Mouse (Mus musculus) embryonic facial prominence, embryonic 11.5 days (tissue): Measurements from ENCODE around the gene Trim37. TPM values are rescaled to one million over a fixed set of nuclear protein-coding genes. Genes with fewer than 3 reads are reported as not detected.

Experiments
- ATAC-seq: fragments of 200-750 bp; cut with Nextera tagmentation; replicated peaks from 2 replicates; pipeline ENCODE4 v1.8.0; 2017; ENCODE audit warnings: low read depth; ENCODE audit not compliant: insufficient number of reproducible peaks, low FRiP score, low TSS enrichment
- DNase-seq: peaks from one replicate; pipeline ENCODE4 v3.0.0-alpha.2; 2015; ENCODE audit warnings: low spot score
- H3K27ac ChIP-seq: fragments of 300-500 bp; sonication (generic); replicated peaks from 2 replicates; pipeline ENCODE4 v1.5.1; 2014; ENCODE audit warnings: mild to moderate bottlenecking, low read depth, low read length, control low read depth
- H3K27me3 ChIP-seq: fragments of 300-500 bp; sonication (generic); 2 replicates; pipeline ENCODE4 v1.6.1; 2014; ENCODE audit warnings: mild to moderate bottlenecking, low read length, moderate library complexity, mixed read lengths; ENCODE audit not compliant: control insufficient read depth, insufficient read depth
- H3K36me3 ChIP-seq: fragments of 300-500 bp; sonication (generic); replicated peaks from 2 replicates; pipeline ENCODE4 v1.6.1; 2014; ENCODE audit warnings: low read depth, mild to moderate bottlenecking, low read length, moderate library complexity, mixed read lengths; ENCODE audit not compliant: control insufficient read depth, insufficient read depth
- H3K4me1 ChIP-seq: fragments of 300-500 bp; sonication (generic); 2 replicates; pipeline ENCODE4 v1.6.1; 2014; ENCODE audit warnings: low read length, mixed read lengths; ENCODE audit not compliant: control insufficient read depth, insufficient read depth
- H3K4me2 ChIP-seq: fragments of 300-500 bp; sonication (generic); 2 replicates; pipeline ENCODE4 v1.6.1; 2014; ENCODE audit warnings: low read depth, mild to moderate bottlenecking, control low read depth, low read length, moderate library complexity
- H3K4me3 ChIP-seq: fragments of 300-500 bp; sonication (generic); 2 replicates; pipeline ENCODE4 v1.5.1; 2014; ENCODE audit warnings: low read depth, low read length, control low read depth
- H3K9ac ChIP-seq: fragments of 300-500 bp; sonication (generic); replicated peaks from 2 replicates; pipeline ENCODE4 v1.6.1; 2014; ENCODE audit warnings: mild to moderate bottlenecking, control low read depth, low read length
- H3K9me3 ChIP-seq: fragments of 300-500 bp; sonication (generic); replicated peaks from 2 replicates; pipeline ENCODE4 v1.6.1; 2016; ENCODE audit warnings: mild to moderate bottlenecking, low read length, inconsistent platforms, mixed read lengths; ENCODE audit not compliant: control insufficient read depth
- WGBS: fragments of 180-500 bp; shearing (Covaris S2); extraction: QIAGEN DNeasy Blood & Tissue Kit; methylation state at CpG from one replicate; pipeline ENCODE4 v1.1.7; 2014; 5-methylcytosine and 5-hydroxymethylcytosine counted together
- polyA plus RNA-seq: library from polyadenylated mRNA; unstranded; fragments of >200 nt; fragmentation: Nextera tagmentation; extraction: Ambion mirVana; gene quantifications from 2 replicates; pipeline ENCODE4 v1.2.1, GENCODE M21; 2014

Gene Trim37
- polyA plus RNA-seq, 1 experiment from 2014 or later = 45.2 TPM

GRCm38 (mm10) chr11:87109519-87110171, 17.2 kb upstream of the Trim37 start:
- Histone ChIP-seq H3K36me3 (no peaks in the 10 kb centered on the region), H3K27ac (peak overlapping the region; percentile 97), H3K9ac (peak overlapping the region; percentile 100), H3K9me3 (no peaks in the 10 kb centered on the region), H3K4me2 (peak overlapping the region; percentile 22), H3K27me3 (no peaks in the 10 kb centered on the region), H3K4me1 (no peaks in the 10 kb centered on the region), H3K4me3 (peak overlapping the region; percentile 98)
- DNase-seq = peak; percentile 69
- no peak for ATAC-seq
- WGBS = under 1% methylated on average over 42 of the region's 42 CpGs

GRCm38 (mm10) chr11:87110172-87110909, 16.5 kb upstream of the Trim37 start:
- Histone ChIP-seq H3K4me3 (peak overlapping the region; percentile 98), H3K9ac (peak overlapping the region; percentile 100), H3K27ac (peak overlapping the region; percentile 97), H3K4me1 (no peaks in the 10 kb centered on the region), H3K36me3 (peaks cover 4% of the 10 kb centered on the region), H3K4me2 (peak overlapping the region; percentile 22), H3K27me3 (no peaks in the 10 kb centered on the region), H3K9me3 (no peaks in the 10 kb centered on the region)
- 9% methylated on average over 9 of the region's 9 CpGs for WGBS
- ATAC-seq (no peak), DNase-seq (peak; percentile 27)

- no peak overlapping the region for H3K9ac ChIP-seq
- no peak overlapping the region for H3K27ac ChIP-seq
- no peak overlapping the region for H3K4me2 ChIP-seq
- H3K4me3 ChIP-seq = no peak overlapping the region
- H3K4me1 ChIP-seq = no peaks in the 10 kb centered on the region
- H3K9me3 ChIP-seq = no peaks in the 10 kb centered on the region
- 85% methylated on average over 8 of the region's 8 CpGs for WGBS
- ATAC-seq = no peak
- H3K27me3 ChIP-seq = no peaks in the 10 kb centered on the region
- no peak for DNase-seq
- H3K36me3 ChIP-seq = peaks cover 9% of the 10 kb centered on the region
These were observed 5.0 kb upstream of the Trim37 start for GRCm38 (mm10) chr11:87121864-87122263.

- Histone ChIP-seq H3K9ac (no peak overlapping the region; the same call in 1 of the 2 replicates), H3K4me2 (no peak overlapping the region), H3K27me3 (no peaks in the 10 kb centered on the region), H3K27ac (no peak overlapping the region), H3K4me1 (no peaks in the 10 kb centered on the region), H3K36me3 (peaks cover 3% of the 10 kb centered on the region; the same call in 1 of the 2 replicates), H3K4me3 (no peak overlapping the region), H3K9me3 (no peaks in the 10 kb centered on the region)
- ATAC-seq = no peak
- 54% methylated on average over 4 of the region's 4 CpGs for WGBS
- DNase-seq = no peak
These were observed 1.3 kb upstream of the Trim37 start for GRCm38 (mm10) chr11:87125562-87125961.

- ATAC-seq = no peak
- Histone ChIP-seq H3K9ac (peak overlapping the region; percentile 46), H3K27me3 (no peaks in the 10 kb centered on the region), H3K4me2 (peak overlapping the region; percentile 64), H3K36me3 (peaks cover 3% of the 10 kb centered on the region; the same call in 1 of the 2 replicates), H3K9me3 (no peaks in the 10 kb centered on the region), H3K27ac (peak overlapping the region; percentile 82), H3K4me1 (no peaks in the 10 kb centered on the region), H3K4me3 (peak overlapping the region; percentile 91)
- 2% methylated on average over 12 of the region's 12 CpGs for WGBS
- DNase-seq = peak; percentile 50
These were observed 525 bp upstream of the Trim37 start for GRCm38 (mm10) chr11:87126281-87126823.

GRCm38 (mm10) chr11:87136233-87136632, 9.4 kb downstream of the Trim37 start:
- Histone ChIP-seq H3K9me3 (no peaks in the 10 kb centered on the region), H3K4me2 (no peak overlapping the region), H3K4me1 (no peaks in the 10 kb centered on the region), H3K36me3 (no peaks in the 10 kb centered on the region), H3K27me3 (no peaks in the 10 kb centered on the region), H3K27ac (no peak overlapping the region), H3K9ac (no peak overlapping the region), H3K4me3 (no peak overlapping the region)
- DNase-seq = no peak
- no peak for ATAC-seq
- 78% methylated on average over 4 of the region's 4 CpGs for WGBS

- no peak for DNase-seq
- no peak overlapping the region for H3K4me2 ChIP-seq
- H3K36me3 ChIP-seq = no peaks in the 10 kb centered on the region
- no peak overlapping the region for H3K9ac ChIP-seq
- no peak overlapping the region for H3K27ac ChIP-seq
- no peaks in the 10 kb centered on the region for H3K4me1 ChIP-seq
- no peaks in the 10 kb centered on the region for H3K27me3 ChIP-seq
- WGBS = 88% methylated on average over 2 of the region's 2 CpGs
- no peak for ATAC-seq
- no peak overlapping the region for H3K4me3 ChIP-seq
- H3K9me3 ChIP-seq = no peaks in the 10 kb centered on the region
These were observed 31.1 kb downstream of the Trim37 start for GRCm38 (mm10) chr11:87158012-87158411.

GRCm38 (mm10) chr11:87162687-87163086, 35.8 kb downstream of the Trim37 start:
- H3K27ac ChIP-seq = no peak overlapping the region
- no peak overlapping the region for H3K9ac ChIP-seq
- no peak for ATAC-seq
- H3K27me3 ChIP-seq = no peaks in the 10 kb centered on the region
- no peak for DNase-seq
- 90% methylated on average over 4 of the region's 4 CpGs for WGBS
- no peak overlapping the region for H3K4me3 ChIP-seq
- H3K4me2 ChIP-seq = no peak overlapping the region
- no peaks in the 10 kb centered on the region for H3K9me3 ChIP-seq
- peaks cover 5% of the 10 kb centered on the region; the same call in 1 of the 2 replicates for H3K36me3 ChIP-seq
- no peaks in the 10 kb centered on the region for H3K4me1 ChIP-seq
